Mouse (Mus musculus) lung, adult 2 months (tissue): ENCODE measurements around the gene Bmf.

Experiments
- CTCF ChIP-seq: fragments of 200-500 bp; IDR thresholded peaks from 2 replicates; pipeline ENCODE4 v1.5.1; 2011; ENCODE audit warnings: mild to moderate bottlenecking, low read length, control low read depth; ENCODE audit not compliant: insufficient read depth
- POLR2A ChIP-seq: fragments of 200-500 bp; IDR thresholded peaks from 2 replicates; pipeline ENCODE4 v1.6.1; 2011; ENCODE audit warnings: low read depth, mild to moderate bottlenecking, control low read depth, low read length, borderline replicate concordance; ENCODE audit errors: extremely low read depth

- TF ChIP-seq CTCF: no peak
- TF ChIP-seq POLR2A: no peak
These were observed 36.5 kb upstream of the Bmf start for GRCm38 (mm10) chr2:118586013-118586412.
